Mouse (Mus musculus) E14TG2a.4 (cell line): ENCODE data around the gene Them4.

ENCODE experiments used
- H3K27me3 ChIP-seq: 2 replicates; pipeline ENCODE4 v1.6.1; 2014; ENCODE audit warnings: low read length, control low read depth; ENCODE audit not compliant: insufficient read depth
- H3K36me3 ChIP-seq: 2 replicates; pipeline ENCODE4 v1.6.1; 2014; ENCODE audit warnings: low read length, control low read depth; ENCODE audit not compliant: insufficient read depth
- H3K4me1 ChIP-seq: replicated peaks from 2 replicates; pipeline ENCODE4 v1.6.1; 2014; ENCODE audit warnings: low read depth, low read length, control low read depth
- H3K4me3 ChIP-seq: replicated peaks from 2 replicates; pipeline ENCODE4 v1.5.1; 2014; ENCODE audit warnings: mild to moderate bottlenecking, low read length
- H3K9me3 ChIP-seq: 2 replicates; pipeline ENCODE4 v1.6.1; 2014; ENCODE audit warnings: low read length, control low read depth
- CTCF ChIP-seq: conservative IDR thresholded peaks from 2 replicates; pipeline ENCODE4 v1.5.1; 2014; ENCODE audit warnings: low read length
- NANOG ChIP-seq: IDR thresholded peaks from 2 replicates; pipeline ENCODE4 v1.6.1; 2014; ENCODE audit warnings: borderline replicate concordance, low read length, mixed read lengths
- POU5F1 ChIP-seq: IDR thresholded peaks from 2 replicates; pipeline ENCODE4 v1.6.1; 2014; ENCODE audit warnings: low read length, borderline replicate concordance

The Them4 gene

GRCm38 (mm10) chr3:94372038-94372437 lies 62.1 kb downstream of the Them4 start:
- no peaks in the 10 kb centered on the region for H3K9me3 ChIP-seq
- TF ChIP-seq POU5F1 (no peak), NANOG (no peak), CTCF (no peak)
- peaks cover 55% of the 10 kb centered on the region for H3K4me1 ChIP-seq
- peaks cover 66% of the 10 kb centered on the region for H3K27me3 ChIP-seq
- H3K36me3 ChIP-seq = no peaks in the 10 kb centered on the region
- 0 out of 2 replicates have a peak overlapping the region, but pooled peaks have one; percentile 17 for H3K4me3 ChIP-seq

GRCm38 (mm10) chr3:94372641-94373040 lies 62.8 kb downstream of the Them4 start, which contains the start of gene Rorc:
Gene Rorc, plus strand, starts transcription at chr3:94372794.
- TF ChIP-seq CTCF = no peak
- no peak for TF ChIP-seq POU5F1
- no peak for TF ChIP-seq NANOG
- H3K9me3 ChIP-seq = no peaks in the 10 kb centered on the region
- H3K27me3 ChIP-seq = peaks cover 70% of the 10 kb centered on the region
- no peaks in the 10 kb centered on the region for H3K36me3 ChIP-seq
- H3K4me1 ChIP-seq = peaks cover 61% of the 10 kb centered on the region
- H3K4me3 ChIP-seq = peak within 1 kb of the TSS; percentile 61

GRCm38 (mm10) chr3:94373090-94373489 lies 63.2 kb downstream of the Them4 start:
- peaks cover 70% of the 10 kb centered on the region for H3K27me3 ChIP-seq
- no peaks in the 10 kb centered on the region for H3K9me3 ChIP-seq
- H3K36me3 ChIP-seq = no peaks in the 10 kb centered on the region
- peak overlapping the region; percentile 61 for H3K4me3 ChIP-seq
- TF ChIP-seq CTCF = no peak
- no peak for TF ChIP-seq POU5F1
- no peak for TF ChIP-seq NANOG
- peaks cover 64% of the 10 kb centered on the region for H3K4me1 ChIP-seq

GRCm38 (mm10) chr3:94373597-94374011 lies 63.7 kb downstream of the Them4 start:
- TF ChIP-seq CTCF (no peak), NANOG (no peak), POU5F1 (no peak)
- Histone ChIP-seq H3K4me3 (peak overlapping the region; percentile 61; the same call in 1 of the 2 replicates), H3K36me3 (no peaks in the 10 kb centered on the region), H3K4me1 (peaks cover 62% of the 10 kb centered on the region), H3K9me3 (no peaks in the 10 kb centered on the region), H3K27me3 (peaks cover 71% of the 10 kb centered on the region)

- no peaks in the 10 kb centered on the region for H3K9me3 ChIP-seq
Measured at GRCm38 (mm10) chr3:94374636-94375035, 64.7 kb downstream of the Them4 start.

GRCm38 (mm10) chr3:94375146-94375545 lies 65.3 kb downstream of the Them4 start:
- Histone ChIP-seq H3K36me3 (no peaks in the 10 kb centered on the region), H3K4me1 (peaks cover 58% of the 10 kb centered on the region), H3K4me3 (no peak overlapping the region), H3K27me3 (peaks cover 74% of the 10 kb centered on the region), H3K9me3 (no peaks in the 10 kb centered on the region)
- TF ChIP-seq NANOG = no peak
- TF ChIP-seq CTCF = no peak
- no peak for TF ChIP-seq POU5F1

More at GRCm38 (mm10) chr3:94374636-94375035, 64.7 kb downstream of the Them4 start:
- no peak for TF ChIP-seq CTCF
- TF ChIP-seq POU5F1 = no peak
- TF ChIP-seq NANOG = no peak
- H3K36me3 ChIP-seq = no peaks in the 10 kb centered on the region
- H3K27me3 ChIP-seq = peaks cover 74% of the 10 kb centered on the region
- H3K4me1 ChIP-seq = peaks cover 60% of the 10 kb centered on the region
- no peak overlapping the region for H3K4me3 ChIP-seq

- Histone ChIP-seq H3K36me3 (no peaks in the 10 kb centered on the region), H3K9me3 (no peaks in the 10 kb centered on the region), H3K4me1 (peaks cover 56% of the 10 kb centered on the region), H3K4me3 (no peak overlapping the region), H3K27me3 (peaks cover 74% of the 10 kb centered on the region)
- no peak for TF ChIP-seq NANOG
- no peak for TF ChIP-seq POU5F1
- TF ChIP-seq CTCF = no peak
Measured at GRCm38 (mm10) chr3:94375861-94376260, 66.0 kb downstream of the Them4 start.

GRCm38 (mm10) chr3:94377028-94377923 lies 67.4 kb downstream of the Them4 start:
- Histone ChIP-seq H3K4me1 (peaks cover 45% of the 10 kb centered on the region), H3K36me3 (no peaks in the 10 kb centered on the region), H3K9me3 (no peaks in the 10 kb centered on the region), H3K4me3 (no peak overlapping the region), H3K27me3 (peaks cover 70% of the 10 kb centered on the region)
- no peak for TF ChIP-seq CTCF
- no peak for TF ChIP-seq NANOG
- TF ChIP-seq POU5F1 = no peak
